Mouse (Mus musculus): ENCODE measurements around the gene Olfr890. TPM values are rescaled to one million over a fixed set of nuclear protein-coding genes. Genes with fewer than 3 reads are reported as not detected.
"Not testable (repeated sequence)": the region's sequence is repeated elsewhere in the genome, so short reads cannot be mapped to it uniquely, and the experiment has no call there.

The Olfr890 gene
- not detected in 2 replicates for polyA plus RNA-seq (2012; rRNA removed)

- no peak within 1 kb of the TSS for H3K27ac ChIP-seq (ENCODE audit: control insufficient read depth, insufficient read depth, low read depth, low read length)
- no peak for TF ChIP-seq POLR2A (IDR thresholded peaks at IDR 0.05; ENCODE audit: control insufficient read depth, low read depth, low read length)
- TF ChIP-seq CTCF (IDR thresholded peaks at IDR 0.05; ENCODE audit: control insufficient read depth, insufficient read depth, insufficient replicate concordance, low read depth, low read length): no peak
Measured at GRCm38 (mm10) chr9:38142217-38142616, at the start of gene Olfr890. Olfr890 (plus strand) TSS chr9:38142517.

GRCm38 (mm10) chr9:38107828-38108227 is 34.5 kb upstream of the Olfr890 start, which contains the start of gene Olfr888:
Olfr888 (plus strand) TSS chr9:38108128.
- no peak within 1 kb of the TSS for H3K4me3 ChIP-seq (ENCODE audit: control insufficient read depth, low read depth, low read length)
- TF ChIP-seq CTCF (IDR thresholded peaks at IDR 0.05; ENCODE audit: control insufficient read depth, insufficient read depth, insufficient replicate concordance, low read depth, low read length): no peak
- TF ChIP-seq POLR2A (IDR thresholded peaks at IDR 0.05; ENCODE audit: control insufficient read depth, low read depth, low read length): no peak
- H3K27me3 ChIP-seq (ENCODE audit: control insufficient read depth, insufficient read depth, low read length): no peaks in the 10 kb centered on the region
- H3K36me3 ChIP-seq (ENCODE audit: control insufficient read depth, insufficient read depth, low read length): no peaks in the 10 kb centered on the region
- no peak within 1 kb of the TSS for H3K27ac ChIP-seq (ENCODE audit: control insufficient read depth, insufficient read depth, low read depth, low read length)
- no peaks in the 10 kb centered on the region for H3K4me1 ChIP-seq (ENCODE audit: control insufficient read depth, insufficient read depth, low read length)

More at GRCm38 (mm10) chr9:38142217-38142616, at the start of gene Olfr890:
- Histone ChIP-seq H3K36me3 (ENCODE audit: control insufficient read depth, insufficient read depth, low read length) (no peaks in the 10 kb centered on the region), H3K27me3 (ENCODE audit: control insufficient read depth, insufficient read depth, low read length) (no peaks in the 10 kb centered on the region), H3K4me3 (ENCODE audit: control insufficient read depth, low read depth, low read length) (no peak within 1 kb of the TSS), H3K4me1 (ENCODE audit: control insufficient read depth, insufficient read depth, low read length) (no peaks in the 10 kb centered on the region)

GRCm38 (mm10) chr9:38114898-38115297 is 27.4 kb upstream of the Olfr890 start, which contains the start of gene Olfr889:
Olfr889 (plus strand) TSS chr9:38115198.
- Histone ChIP-seq H3K27me3 (ENCODE audit: control insufficient read depth, insufficient read depth, low read length) (no peaks in the 10 kb centered on the region), H3K4me1 (ENCODE audit: control insufficient read depth, insufficient read depth, low read length) (no peaks in the 10 kb centered on the region), H3K27ac (ENCODE audit: control insufficient read depth, insufficient read depth, low read depth, low read length) (no peak within 1 kb of the TSS), H3K36me3 (ENCODE audit: control insufficient read depth, insufficient read depth, low read length) (no peaks in the 10 kb centered on the region), H3K4me3 (ENCODE audit: control insufficient read depth, low read depth, low read length) (no peak within 1 kb of the TSS)
- TF ChIP-seq POLR2A (IDR thresholded peaks at IDR 0.05; ENCODE audit: control insufficient read depth, low read depth, low read length) (no peak), CTCF (IDR thresholded peaks at IDR 0.05; ENCODE audit: control insufficient read depth, insufficient read depth, insufficient replicate concordance, low read depth, low read length) (no peak)

GRCm38 (mm10) chr9:38168341-38168740 is 26.0 kb downstream of the Olfr890 start:
- not testable (repeated sequence) for H3K27ac ChIP-seq (ENCODE audit: control insufficient read depth, insufficient read depth, low read depth, low read length); H3K36me3 ChIP-seq (ENCODE audit: control insufficient read depth, insufficient read depth, low read length); H3K4me3 ChIP-seq (ENCODE audit: control insufficient read depth, low read depth, low read length); H3K27me3 ChIP-seq (ENCODE audit: control insufficient read depth, insufficient read depth, low read length); H3K4me1 ChIP-seq (ENCODE audit: control insufficient read depth, insufficient read depth, low read length)

GRCm38 (mm10) chr9:38180721-38181120 is 38.4 kb downstream of the Olfr890 start, which contains the start of gene Olfr891:
Olfr891 (minus strand) TSS chr9:38180821.
- Histone ChIP-seq H3K27me3 (ENCODE audit: control insufficient read depth, insufficient read depth, low read length) (no peaks in the 10 kb centered on the region), H3K4me1 (ENCODE audit: control insufficient read depth, insufficient read depth, low read length) (no peaks in the 10 kb centered on the region), H3K27ac (ENCODE audit: control insufficient read depth, insufficient read depth, low read depth, low read length) (no peak within 1 kb of the TSS), H3K4me3 (ENCODE audit: control insufficient read depth, low read depth, low read length) (no peak within 1 kb of the TSS), H3K36me3 (ENCODE audit: control insufficient read depth, insufficient read depth, low read length) (no peaks in the 10 kb centered on the region)
- no peak for TF ChIP-seq POLR2A (IDR thresholded peaks at IDR 0.05; ENCODE audit: control insufficient read depth, low read depth, low read length)
- no peak for TF ChIP-seq CTCF (IDR thresholded peaks at IDR 0.05; ENCODE audit: control insufficient read depth, insufficient read depth, insufficient replicate concordance, low read depth, low read length)

Other genes with a start within 250 kb of the Olfr890 start
- not detected in 2 replicates for gene Olfr145, start 245.8 kb upstream of the Olfr890 start, polyA plus RNA-seq (2012; rRNA removed)
- not detected in 2 replicates for gene Olfr878, start 224.7 kb upstream of the Olfr890 start, polyA plus RNA-seq (2012; rRNA removed)
- gene Olfr881, start 150.7 kb upstream of the Olfr890 start, polyA plus RNA-seq (2012; rRNA removed): not detected in 2 replicates
- not detected in 2 replicates for gene Olfr883, start 116.7 kb upstream of the Olfr890 start, polyA plus RNA-seq (2012; rRNA removed)
- gene Olfr884, start 96.0 kb upstream of the Olfr890 start, polyA plus RNA-seq (2012; rRNA removed): not detected in 2 replicates
- not detected in 2 replicates for gene Olfr885, start 81.2 kb upstream of the Olfr890 start, polyA plus RNA-seq (2012; rRNA removed)
- not detected in 2 replicates for gene Olfr887, start 58.4 kb upstream of the Olfr890 start, polyA plus RNA-seq (2012; rRNA removed)
- gene Olfr888, start 34.4 kb upstream of the Olfr890 start, polyA plus RNA-seq (2012; rRNA removed): not detected in 2 replicates
- gene Olfr889, start 27.3 kb upstream of the Olfr890 start, polyA plus RNA-seq (2012; rRNA removed): not detected in 2 replicates
- gene Olfr891, start 38.3 kb downstream of the Olfr890 start, polyA plus RNA-seq (2012; rRNA removed): not detected in 2 replicates
- gene Olfr893, start 65.8 kb downstream of the Olfr890 start, polyA plus RNA-seq (2012; rRNA removed): 0.09 TPM in 1 of 2 replicates, not detected in the other
- not detected in 2 replicates for gene Olfr894, start 75.5 kb downstream of the Olfr890 start, polyA plus RNA-seq (2012; rRNA removed)
- not detected in 2 replicates for gene Olfr143, start 110.3 kb downstream of the Olfr890 start, polyA plus RNA-seq (2012; rRNA removed)
- gene Olfr895, start 125.3 kb downstream of the Olfr890 start, polyA plus RNA-seq (2012; rRNA removed): not detected in 2 replicates
- 0.16 and 0.18 TPM in 2 replicates for gene Olfr896-ps1, start 148.6 kb downstream of the Olfr890 start, polyA plus RNA-seq (2012; rRNA removed)
- 0.04 and 0.12 TPM in 2 replicates for gene Olfr25, start 186.5 kb downstream of the Olfr890 start, polyA plus RNA-seq (2012; rRNA removed)
- 0.25 TPM in 1 of 2 replicates, not detected in the other for gene Olfr898, start 205.9 kb downstream of the Olfr890 start, polyA plus RNA-seq (2012; rRNA removed)
- gene Olfr250, start 224.4 kb downstream of the Olfr890 start, polyA plus RNA-seq (2012; rRNA removed): not detected in 2 replicates
- gene Olfr251, start 234.6 kb downstream of the Olfr890 start, polyA plus RNA-seq (2012; rRNA removed): not detected in 2 replicates